Mouse (Mus musculus): ENCODE measurements around the gene Xrn1.
"Not testable (repeated sequence)": the region's sequence is repeated elsewhere in the genome, so short reads cannot be mapped to it uniquely, and the experiment has no call there.

The Xrn1 gene

GRCm38 (mm10) chr9:96051501-96051900 lies 96.9 kb downstream of the Xrn1 start:
- no peak for DNase-seq (ENCODE audit: low read depth, low spot score)

DNA sequence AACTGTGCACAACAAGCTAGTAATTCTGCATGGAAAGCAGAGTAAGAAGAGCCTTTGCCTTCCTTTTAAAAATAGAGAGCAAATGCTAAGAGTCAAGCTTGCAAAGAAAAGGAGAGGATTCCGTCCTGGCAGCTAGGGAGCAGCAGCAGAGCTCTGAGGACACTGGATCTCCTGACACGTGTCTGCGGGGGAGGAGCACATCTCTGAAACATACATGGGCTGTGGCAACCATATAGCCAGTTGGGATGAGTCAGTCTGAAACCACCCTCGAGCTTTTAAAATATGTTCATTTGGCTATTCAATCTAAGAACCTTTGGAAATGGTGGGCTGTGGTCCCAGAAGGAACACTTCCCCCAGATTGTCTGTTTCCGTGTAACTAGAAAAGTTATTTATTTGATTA lies 100.3 kb downstream of the Xrn1 start:
- DNase-seq (ENCODE audit: low read depth, low spot score): no peak

- no peak for DNase-seq (ENCODE audit: low read depth, low spot score)
Measured at GRCm38 (mm10) chr9:96056417-96057223, 102.1 kb downstream of the Xrn1 start.

DNA sequence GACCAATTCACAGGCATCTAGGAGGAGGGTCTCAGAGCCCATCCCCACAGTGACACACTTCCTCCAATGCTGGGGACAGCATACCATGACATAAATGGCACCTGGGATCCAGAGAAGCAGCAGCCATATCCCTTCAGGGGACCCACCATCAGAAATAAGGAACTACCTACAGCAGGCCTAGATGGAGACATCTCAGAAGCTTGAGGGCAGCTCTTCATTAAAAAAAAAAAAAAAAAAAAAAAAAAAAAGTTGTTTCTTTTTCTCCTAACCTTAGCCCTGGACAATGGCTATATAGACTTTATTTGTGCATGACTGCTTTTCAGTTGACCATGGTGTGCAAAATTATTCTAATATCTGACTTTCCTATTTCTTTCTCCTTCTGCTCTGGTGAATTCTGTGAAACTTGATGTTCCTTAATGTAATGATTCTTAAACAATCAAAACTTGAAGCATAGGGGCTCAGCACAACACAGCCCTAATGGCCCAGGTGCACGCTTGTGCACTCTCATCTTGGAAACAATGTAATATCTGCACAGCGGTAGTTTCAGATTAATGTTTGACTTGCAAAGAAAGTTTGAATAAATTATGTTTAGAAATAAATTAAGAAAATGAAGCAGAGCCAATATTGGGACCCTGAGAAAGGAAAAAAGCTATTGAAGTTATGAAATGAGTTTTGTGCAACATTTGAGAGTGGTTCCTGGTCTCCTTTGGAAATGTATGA lies 108.7 kb downstream of the Xrn1 start:
- no peak for DNase-seq (ENCODE audit: low read depth, low spot score)

DNA sequence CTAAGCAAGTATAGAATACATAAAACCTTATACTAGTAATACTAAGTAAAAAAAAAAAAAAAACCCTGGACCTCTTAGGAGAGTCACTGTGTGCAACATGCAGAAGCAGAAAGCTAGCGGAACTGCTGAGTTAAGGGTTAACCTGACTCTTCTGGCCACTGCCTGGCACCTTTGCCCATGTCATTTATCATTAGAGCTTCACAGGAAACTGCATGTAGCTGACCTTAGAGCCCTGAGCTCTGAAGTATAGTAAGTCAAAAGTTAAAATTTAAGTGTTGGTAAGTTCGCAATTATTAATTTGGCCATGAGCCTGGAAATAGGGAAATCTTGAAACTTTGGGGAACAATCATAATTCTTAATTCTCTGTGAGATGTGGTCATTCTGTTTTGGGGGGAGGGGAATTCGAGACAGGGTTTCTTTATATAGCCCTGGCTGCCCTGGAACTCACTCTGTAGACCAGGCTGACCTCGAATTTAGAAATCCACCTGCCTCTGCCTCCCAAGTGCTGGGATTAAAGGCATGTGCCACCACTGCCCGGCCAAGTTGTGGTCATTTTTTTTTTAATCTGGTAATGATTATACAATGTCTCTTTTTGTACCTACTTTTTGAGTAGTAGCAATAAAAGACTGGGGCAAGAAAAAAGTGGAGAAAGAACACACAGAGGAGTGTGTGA lies 109.4 kb downstream of the Xrn1 start:
- DNase-seq (ENCODE audit: low read depth, low spot score): no peak

DNA sequence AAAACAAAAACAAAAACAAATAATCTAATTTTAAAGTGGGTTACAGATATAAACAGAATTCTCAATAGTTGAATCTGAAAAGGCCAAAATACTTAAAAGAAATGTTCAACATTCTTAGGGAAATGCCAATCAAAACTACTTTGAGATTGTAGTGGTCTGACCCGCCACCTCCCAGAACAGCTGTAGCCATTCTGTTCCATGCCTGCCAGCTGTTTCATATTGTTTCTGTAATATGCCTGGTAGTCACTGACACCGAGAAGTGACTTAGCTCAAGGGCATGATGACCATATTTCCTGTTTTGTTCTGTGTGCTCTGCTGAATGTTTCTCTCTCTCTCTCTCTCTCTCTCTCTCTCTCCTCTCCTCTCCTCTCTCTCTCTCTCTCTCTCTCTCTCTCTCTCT lies 112.9 kb downstream of the Xrn1 start:
- no peak for DNase-seq (ENCODE audit: low read depth, low spot score)

GRCm38 (mm10) chr9:96078752-96079315 lies 124.3 kb downstream of the Xrn1 start:
- DNase-seq (ENCODE audit: low read depth, low spot score): peak; percentile 62

- no peak for DNase-seq (ENCODE audit: low read depth, low spot score)
Measured at GRCm38 (mm10) chr9:96085293-96085692, 130.7 kb downstream of the Xrn1 start.

- no peak for DNase-seq (ENCODE audit: low read depth, low spot score)
Measured at GRCm38 (mm10) chr9:96087671-96088070, 133.1 kb downstream of the Xrn1 start.

- not testable (repeated sequence) for DNase-seq (ENCODE audit: low read depth, low spot score)
Measured at GRCm38 (mm10) chr9:96088456-96088855, 133.9 kb downstream of the Xrn1 start.

DNA sequence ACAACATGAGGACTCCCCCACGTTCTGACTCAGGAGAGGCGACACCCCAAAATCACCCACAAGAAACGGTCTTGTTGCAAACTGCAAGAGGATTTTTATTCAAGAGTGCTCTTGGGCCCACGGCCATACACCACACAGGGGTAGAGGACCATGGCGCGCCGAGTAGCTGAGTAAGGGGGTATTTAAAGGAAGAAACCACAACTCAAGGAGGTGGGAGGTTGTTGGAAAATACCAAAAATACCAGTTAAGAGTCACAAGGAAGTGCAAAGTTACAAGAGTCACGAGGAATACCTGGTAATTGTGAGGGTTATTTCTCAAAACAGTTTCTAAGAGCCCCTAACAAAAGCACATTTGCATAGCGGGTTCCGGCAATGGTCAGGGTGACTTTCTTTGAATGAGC lies 138.1 kb downstream of the Xrn1 start:
- not testable (repeated sequence) for DNase-seq (ENCODE audit: low read depth, low spot score)

- DNase-seq (ENCODE audit: low read depth, low spot score): no peak
Measured at GRCm38 (mm10) chr9:96093221-96093620, 138.7 kb downstream of the Xrn1 start.

DNA sequence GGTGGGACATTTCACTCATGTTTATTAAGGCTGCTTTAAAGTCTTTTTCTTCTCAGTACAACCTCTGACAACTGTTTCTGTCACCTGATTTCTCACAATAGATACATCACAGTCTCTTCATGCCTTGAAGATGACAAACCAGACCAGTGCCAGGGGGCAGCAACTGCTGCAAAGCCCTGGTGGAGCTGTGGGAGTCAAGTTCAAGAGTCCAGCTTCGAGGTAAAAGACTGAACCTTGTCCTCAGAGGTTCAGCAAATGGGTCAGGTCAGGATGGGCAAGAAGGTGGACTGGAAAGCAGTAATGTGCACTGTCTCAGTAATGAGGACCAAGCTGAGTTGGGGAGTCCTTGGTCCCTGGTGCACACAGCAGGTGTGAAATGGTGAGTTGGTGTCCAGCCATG lies 139.8 kb downstream of the Xrn1 start:
- DNase-seq (ENCODE audit: low read depth, low spot score): no peak

- no peak for DNase-seq (ENCODE audit: low read depth, low spot score)
Measured at GRCm38 (mm10) chr9:96095192-96095591, 140.6 kb downstream of the Xrn1 start.

GRCm38 (mm10) chr9:96102846-96103245 lies 148.3 kb downstream of the Xrn1 start:
- DNase-seq (ENCODE audit: low read depth, low spot score): no peak
